Mouse (Mus musculus) cerebellum, adult 2 months (tissue): Measurements from ENCODE around the gene Opn4.

Experiments used
- CTCF ChIP-seq: fragments of 200-500 bp; IDR thresholded peaks from 2 replicates; pipeline ENCODE4 v1.5.1; 2011; ENCODE audit warnings: low read depth, mild to moderate bottlenecking, control low read depth, low read length, moderate library complexity, borderline replicate concordance; ENCODE audit not compliant: insufficient read depth
- POLR2A ChIP-seq: fragments of 200-500 bp; IDR thresholded peaks from 2 replicates; pipeline ENCODE4 v1.6.1; 2011; ENCODE audit warnings: low read length, control low read depth, borderline replicate concordance; ENCODE audit not compliant: insufficient read depth

- no peak for TF ChIP-seq POLR2A
- no peak for TF ChIP-seq CTCF
Measured at GRCm38 (mm10) chr14:34544001-34544400, 55.9 kb downstream of the Opn4 start.
